12 mouse cellular contexts compared by ENCODE assay signal in genomic region chr14:19969011-19969521, GRCm38 (mm10). TPM values are rescaled to one million over a fixed set of nuclear protein-coding genes. Genes with fewer than 3 reads are reported as not detected.
DNase-seq lines count a peak whose midpoint lies in the region; ATAC-seq and TF ChIP-seq lines count a peak whose summit lies in the region.
"Had no signal": no experiment of that assay in that cellular context is flagged by ENCODE, and none has a peak within 500 bp of the region (broad histone marks: within the 10 kb centered on the region; RNA-seq: fewer than 3 reads in every experiment).

No protein-coding gene starts in this region.

- no peaks in the 10 kb centered on the region for H3K36me3 ChIP-seq in hindbrain, embryonic 14.5 days (replicated peaks; ENCODE audit: control insufficient read depth, insufficient read depth)
- H3K36me3 ChIP-seq in hindbrain, embryonic 13.5 days = no peaks in the 10 kb centered on the region
- H3K36me3 ChIP-seq in splenic B cell, adult 2 months (ENCODE audit: control insufficient read depth, insufficient read depth, low read length, poor library complexity, severe bottlenecking) = no peaks in the 10 kb centered on the region

- no peak for TF ChIP-seq POLR2A in lung, adult 2 months (IDR thresholded peaks at IDR 0.05; ENCODE audit: borderline replicate concordance, extremely low read depth, low read depth, low read length)

- H3K27ac ChIP-seq in hindbrain, embryonic 14.5 days = 0 out of 2 replicates have a peak overlapping the region, but pooled peaks have one; percentile 27
- no peak overlapping the region for H3K27ac ChIP-seq in hindbrain, embryonic 13.5 days
- H3K27ac ChIP-seq: midbrain, embryonic 12.5 days had no signal

- no peak for TF ChIP-seq CTCF in lung, adult 2 months (IDR thresholded peaks at IDR 0.05; ENCODE audit: insufficient read depth, low read length)

- H3K4me2 ChIP-seq in hindbrain, embryonic 14.5 days (replicated peaks) = no peak overlapping the region
- no peak overlapping the region for H3K4me2 ChIP-seq in hindbrain, embryonic 13.5 days
- H3K4me2 ChIP-seq: midbrain, embryonic 12.5 days had no signal

- ATAC-seq in hindbrain, embryonic 14.5 days (ENCODE audit: low FRiP score) = no peak
- no peak for ATAC-seq in hindbrain, embryonic 13.5 days (ENCODE audit: low FRiP score)

- no peaks in the 10 kb centered on the region for H3K27me3 ChIP-seq in hindbrain, embryonic 14.5 days (ENCODE audit: control insufficient read depth, insufficient read depth, low read length)
- H3K27me3 ChIP-seq in hindbrain, embryonic 13.5 days = no peaks in the 10 kb centered on the region
- no peaks in the 10 kb centered on the region for H3K27me3 ChIP-seq in splenic B cell, adult 2 months (ENCODE audit: control insufficient read depth, insufficient read depth, low read length, poor library complexity, severe bottlenecking)
- H3K27me3 ChIP-seq: midbrain, embryonic 12.5 days had no signal

- H3K4me1 ChIP-seq in hindbrain, embryonic 14.5 days (replicated peaks; ENCODE audit: control insufficient read depth, insufficient read depth, low read length) = peaks cover 51% of the 10 kb centered on the region
- H3K4me1 ChIP-seq in hindbrain, embryonic 13.5 days (replicated peaks) = peaks cover 77% of the 10 kb centered on the region
- H3K4me1 ChIP-seq in lung, adult 2 months (ENCODE audit: control insufficient read depth, insufficient read depth, low read length) = no peaks in the 10 kb centered on the region; the same call in 1 of the 2 replicates

- no peak for DNase-seq in hindbrain, embryonic 14.5 days (ENCODE audit: low spot score)
- peak; percentile 45 for DNase-seq in thymus, postnatal 0 days (ENCODE audit: low spot score)
- DNase-seq in thymus, adult 18-20 months = no peak
- DNase-seq in induced T-regulatory cell, adult 2 months (ENCODE audit: low read depth) = peak; percentile 67
- DNase-seq in splenic B cell, adult 2 months (ENCODE audit: low read depth, low spot score) = peak; percentile 33
- DNase-seq in urinary bladder, postnatal 36 days (ENCODE audit: low spot score in 2 of 2) = no peak
- no peak for DNase-seq in lung, adult 2 months
- DNase-seq: heart, postnatal 14 days; kidney, adult 18-20 months; right cerebral cortex, postnatal 4 days had no signal

- H3K4me3 ChIP-seq in hindbrain, embryonic 14.5 days (replicated peaks; ENCODE audit: low read length) = no peak overlapping the region
- H3K4me3 ChIP-seq in hindbrain, embryonic 13.5 days = no peak overlapping the region
- H3K4me3 ChIP-seq in lung, adult 2 months (replicated peaks; ENCODE audit: extremely low read depth, low read depth, low read length) = no peak overlapping the region
- H3K4me3 ChIP-seq: midbrain, embryonic 12.5 days had no signal

- no peaks in the 10 kb centered on the region for H3K9me3 ChIP-seq in hindbrain, embryonic 14.5 days (ENCODE audit: control insufficient read depth, low read length)
- no peaks in the 10 kb centered on the region for H3K9me3 ChIP-seq in hindbrain, embryonic 13.5 days
- H3K9me3 ChIP-seq: midbrain, embryonic 12.5 days had no signal

- 60% methylated on average over 5 of the region's 5 CpGs for WGBS in hindbrain, embryonic 14.5 days
- WGBS in hindbrain, embryonic 13.5 days = 62% methylated on average over 5 of the region's 5 CpGs
- 52% methylated on average over 5 of the region's 5 CpGs for WGBS in lung, adult 2 months

- no peak overlapping the region for H3K9ac ChIP-seq in hindbrain, embryonic 14.5 days
- H3K9ac ChIP-seq in hindbrain, embryonic 13.5 days = no peak overlapping the region
- H3K9ac ChIP-seq: midbrain, embryonic 12.5 days had no signal

RNA-seq across cellular contexts. Expression of gene Gng2, which starts 8.4 kb away (rescaled TPM):
- 362 and 393 TPM in 2 replicates for polyA plus RNA-seq in hindbrain, embryonic 14.5 days (2014; fragmentation: Nextera tagmentation; extraction: Ambion mirVana)
- 374 and 390 TPM in 2 replicates for polyA plus RNA-seq in hindbrain, embryonic 13.5 days (2015; fragmentation: Nextera tagmentation; extraction: Ambion mirVana)
- 28.0 and 34.2 TPM in 2 replicates for polyA plus RNA-seq in thymus, postnatal 0 days (2015; fragmentation: Nextera tagmentation; extraction: Ambion mirVana)
- polyA plus RNA-seq in lung, adult 2 months (2012; rRNA removed) = 11.9 and 16.1 TPM in 2 replicates

Comparison
In these comparisons a context has a peak if more than half of its experiments do, and no peak if none do; other contexts are left out.
1. DNase-seq: peak in thymus, postnatal 0 days (single experiment), induced T-regulatory cell, adult 2 months (single experiment) and splenic B cell, adult 2 months (single experiment); none in hindbrain, embryonic 14.5 days (single experiment), thymus, adult 18-20 months (0 of 2), urinary bladder, postnatal 36 days (0 of 2) and lung, adult 2 months (single experiment).
2. RNA of gene Gng2, which starts 8.4 kb away (polyA plus RNA-seq): 362 to 393 TPM in hindbrain, embryonic 14.5 days and 374 to 390 TPM in hindbrain, embryonic 13.5 days; 28.0 to 34.2 TPM in thymus, postnatal 0 days and 11.9 to 16.1 TPM in lung, adult 2 months; every median in the first group is over 10 times any median in the second.